ENCODE assay signal across 17 mouse cellular contexts in genomic region chr2:146571857-146572256, GRCm38 (mm10). TPM values are rescaled to one million over a fixed set of nuclear protein-coding genes. Genes with fewer than 3 reads are reported as not detected.
DNase-seq lines count a peak whose midpoint lies in the region; ATAC-seq and TF ChIP-seq lines count a peak whose summit lies in the region.
"Had no signal": no experiment of that assay in that cellular context is flagged by ENCODE, and none has a peak within 500 bp of the region (broad histone marks: within the 10 kb centered on the region; RNA-seq: fewer than 3 reads in every experiment).

No protein-coding gene starts in this region.

- no peak for TF ChIP-seq POLR2A in thymus, adult 2 months (IDR thresholded peaks at IDR 0.05; ENCODE audit: control insufficient read depth, extremely low read depth, insufficient read depth, low read length, poor library complexity)

- H3K27me3 ChIP-seq in thymus, adult 2 months (ENCODE audit: control insufficient read depth, insufficient read depth, low read length): no peaks in the 10 kb centered on the region
- H3K27me3 ChIP-seq in liver, embryonic 11.5 days (replicated peaks; ENCODE audit: control insufficient read depth, insufficient read depth, low read length): no peaks in the 10 kb centered on the region
- H3K27me3 ChIP-seq: embryonic facial prominence, embryonic 15.5 days; hindbrain, embryonic 12.5 days; neural tube, embryonic 12.5 days had no signal

- no peak for ATAC-seq in liver, embryonic 11.5 days (replicated peaks; ENCODE audit: low FRiP score)

- no peak overlapping the region for H3K4me3 ChIP-seq in thymus, adult 2 months (ENCODE audit: control insufficient read depth, insufficient read depth, low read length)
- no peak overlapping the region for H3K4me3 ChIP-seq in liver, embryonic 11.5 days (ENCODE audit: low read depth, low read length)
- H3K4me3 ChIP-seq: embryonic facial prominence, embryonic 15.5 days; hindbrain, embryonic 12.5 days; midbrain, embryonic 10.5 days; neural tube, embryonic 12.5 days had no signal

- DNase-seq in left cerebral cortex, adult 11 months (ENCODE audit: low spot score): peak; percentile 17
- no peak for DNase-seq in left cerebral cortex, postnatal 10 days (ENCODE audit: extremely low spot score in 1 of 2, low spot score in 2 of 2)
- DNase-seq in brain, adult 2 months (ENCODE audit: low read depth, low spot score): peak; percentile 75
- DNase-seq in layer of hippocampus, adult 8-10 months (ENCODE audit: low spot score in 2 of 2): peak; percentile 28 to 53
- DNase-seq in left cerebral cortex, postnatal 25 days (ENCODE audit: low spot score in 2 of 2): peak; percentile 20 to 78
- DNase-seq in thymus, adult 2 months: no peak
- DNase-seq in spleen, postnatal 36 days (ENCODE audit: low spot score in 2 of 2): no peak
- DNase-seq in liver, embryonic 11.5 days (ENCODE audit: low spot score): no peak
- DNase-seq: adrenal gland, postnatal 36 days; cerebellum, adult 9-10 months; kidney, adult 9 months; kidney, postnatal 4 days; lung, postnatal 14 days had no signal

- no peaks in the 10 kb centered on the region for H3K4me1 ChIP-seq in thymus, adult 2 months (replicated peaks; ENCODE audit: control insufficient read depth, insufficient read depth, low read length)
- no peaks in the 10 kb centered on the region for H3K4me1 ChIP-seq in liver, embryonic 11.5 days (replicated peaks; ENCODE audit: control insufficient read depth, insufficient read depth, low read length)
- H3K4me1 ChIP-seq: hindbrain, embryonic 12.5 days; midbrain, embryonic 10.5 days; neural tube, embryonic 12.5 days had no signal

- no peak overlapping the region for H3K4me2 ChIP-seq in liver, embryonic 11.5 days
- H3K4me2 ChIP-seq: embryonic facial prominence, embryonic 15.5 days; hindbrain, embryonic 12.5 days; neural tube, embryonic 12.5 days had no signal

- H3K27ac ChIP-seq in thymus, adult 2 months (ENCODE audit: control insufficient read depth, insufficient read depth, low read length): no peak overlapping the region
- H3K27ac ChIP-seq in liver, embryonic 11.5 days (ENCODE audit: low read depth, low read length): no peak overlapping the region
- H3K27ac ChIP-seq: embryonic facial prominence, embryonic 15.5 days; hindbrain, embryonic 12.5 days; midbrain, embryonic 10.5 days; neural tube, embryonic 12.5 days had no signal

- no peaks in the 10 kb centered on the region for H3K36me3 ChIP-seq in thymus, adult 2 months (ENCODE audit: control insufficient read depth, insufficient read depth, low read length)
- H3K36me3 ChIP-seq in liver, embryonic 11.5 days (ENCODE audit: control insufficient read depth, insufficient read depth, low read length): no peaks in the 10 kb centered on the region
- H3K36me3 ChIP-seq: embryonic facial prominence, embryonic 15.5 days; hindbrain, embryonic 12.5 days; midbrain, embryonic 10.5 days; neural tube, embryonic 12.5 days had no signal

- no peaks in the 10 kb centered on the region for H3K9me3 ChIP-seq in liver, embryonic 11.5 days (ENCODE audit: control insufficient read depth, low read length)
- H3K9me3 ChIP-seq: embryonic facial prominence, embryonic 15.5 days; hindbrain, embryonic 12.5 days; midbrain, embryonic 10.5 days; neural tube, embryonic 12.5 days had no signal

- no peak overlapping the region for H3K9ac ChIP-seq in liver, embryonic 11.5 days (ENCODE audit: low read depth, low read length)
- H3K9ac ChIP-seq: embryonic facial prominence, embryonic 15.5 days; hindbrain, embryonic 12.5 days; neural tube, embryonic 12.5 days had no signal

- intact Hi-C loops in left cerebral cortex, postnatal 10 days (cut with DNase I): no loop called here
- intact Hi-C loops in left cerebral cortex, postnatal 25 days (cut with DNase I): no loop called here

- TF ChIP-seq CTCF in thymus, adult 2 months (IDR thresholded peaks at IDR 0.05; ENCODE audit: borderline replicate concordance, control insufficient read depth, extremely low read depth, insufficient read depth, low read length, poor library complexity): no peak

- WGBS in thymus, adult 2 months: 97% methylated on average over 9 of the region's 9 CpGs
- 91% methylated on average over 9 of the region's 9 CpGs for WGBS in liver, embryonic 11.5 days

RNA-seq across cellular contexts. Expression of gene Ralgapa2, which starts 59.7 kb away (rescaled TPM):
- total RNA-seq in left cerebral cortex, postnatal 10 days (2021): 10 to 100 TPM; 26.0 to 29.8 TPM
- 10 to 100 TPM; 22.5 to 30.0 (median 27.4) TPM for total RNA-seq in layer of hippocampus, adult 8-10 months (2022)
- total RNA-seq in left cerebral cortex, postnatal 25 days (2021): 10 to 100 TPM; 20.2 to 24.5 TPM
- 15.0 and 17.8 TPM in 2 replicates for polyA plus RNA-seq in thymus, adult 2 months (2012; rRNA removed)
- 11.6 and 13.0 TPM in 2 replicates for polyA plus RNA-seq in liver, embryonic 11.5 days (2014; fragmentation: Nextera tagmentation; extraction: Ambion mirVana)

Comparison
In these comparisons a context has a peak if more than half of its experiments do, and no peak if none do; other contexts are left out.
1. DNase-seq: peak in left cerebral cortex, adult 11 months (single experiment), brain, adult 2 months (single experiment), layer of hippocampus, adult 8-10 months (2 of 2) and left cerebral cortex, postnatal 25 days (2 of 2); none in left cerebral cortex, postnatal 10 days (0 of 2), thymus, adult 2 months (single experiment), spleen, postnatal 36 days (0 of 2) and liver, embryonic 11.5 days (single experiment).